Mouse (Mus musculus) layer of hippocampus, postnatal 14 days (tissue): ENCODE results near the gene Mrps18b. TPM values are rescaled to one million over a fixed set of nuclear protein-coding genes. Genes with fewer than 3 reads are reported as not detected.
"Not testable (repeated sequence)": the region's sequence is repeated elsewhere in the genome, so short reads cannot be mapped to it uniquely, and the experiment has no call there.

Experiments used
- DNase-seq, 2 experiments: peaks; one replicate each; pipeline ENCODE4 v3.0.0; 2021 to 2022; ENCODE audit warnings: low spot score in 2 of 2, mixed read lengths in 1 of 2
- long read RNA-seq, 2 experiments: library from polyadenylated mRNA; stranded (forward); transcript quantifications; one replicate each; pipeline ENCODE4 v2.0.0; 2021
- total RNA-seq, 2 experiments: library from RNA; stranded (reverse); gene quantifications; 2 replicates each; pipeline ENCODE4 v1.2.3; 2021

Mrps18b gene
- total RNA-seq, result 10 to 100 TPM; 41.2 to 42.7 TPM
- long read RNA-seq, experiment 1, transcript Mrps18b-201 (7 exons, 1,079 nt), result major isoform, 20 of 21 reads
- long read RNA-seq, experiment 1, partial matches to known transcripts, result 0 of 21 reads
- long read RNA-seq, experiment 1, other reads (novel, unspliced or antisense), result 0 of 21 reads
- long read RNA-seq, experiment 2, transcript Mrps18b-201 (7 exons, 1,079 nt), result major isoform, 39 of 46 reads
- long read RNA-seq, experiment 2, partial matches to known transcripts, result 0 of 46 reads
- long read RNA-seq, experiment 2, other reads (novel, unspliced or antisense), result 6 of 46 reads

DNA sequence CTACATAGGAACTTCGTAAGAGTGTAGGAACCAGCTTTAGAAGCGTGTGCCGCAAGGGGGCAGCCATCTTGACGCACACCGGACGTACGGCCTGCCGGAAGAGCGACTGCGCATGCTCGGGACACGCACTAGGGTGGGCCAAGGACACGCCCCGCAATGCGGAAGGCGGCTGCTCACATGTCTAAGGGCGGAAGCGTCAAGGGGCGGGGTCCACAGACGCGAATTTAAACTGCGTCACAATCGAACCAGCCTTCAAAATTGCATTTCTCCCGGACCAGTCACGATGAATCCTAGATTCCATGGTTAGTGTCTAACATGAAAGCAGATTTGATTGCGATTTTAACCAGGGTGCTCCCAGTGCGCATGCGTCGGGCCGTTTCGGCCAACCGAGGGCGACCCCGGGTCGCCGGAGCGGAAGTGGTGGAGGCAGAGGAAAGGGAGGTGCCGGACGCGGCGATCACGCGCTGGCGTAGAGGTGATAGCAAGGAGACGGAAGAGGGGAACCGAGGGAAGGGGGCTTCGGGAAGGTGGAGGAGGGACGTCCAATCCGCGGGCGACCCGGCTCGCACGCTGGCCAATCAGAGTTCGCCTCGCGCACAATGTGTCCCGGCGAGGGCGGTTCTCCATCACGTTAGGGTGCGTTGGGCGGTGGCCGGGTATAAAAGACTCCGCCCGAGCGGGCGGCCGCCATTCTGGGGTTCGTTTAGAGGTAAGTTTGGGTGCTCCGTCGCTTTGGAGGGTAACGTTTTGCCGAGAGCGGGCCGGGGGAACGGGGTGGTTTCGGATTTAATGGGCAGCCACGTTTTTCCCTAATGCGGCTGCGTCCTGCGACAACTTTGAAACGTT lies at the start of gene Mrps18b, which contains the start of gene Ppp1r10:
Mrps18b (minus strand) TSS at position 93 of the 846 bp plus-strand sequence.
Ppp1r10 (plus strand) TSS at position 138 of the 846 bp plus-strand sequence.
- DNase-seq, result peak; percentile 99 to 100

DNA sequence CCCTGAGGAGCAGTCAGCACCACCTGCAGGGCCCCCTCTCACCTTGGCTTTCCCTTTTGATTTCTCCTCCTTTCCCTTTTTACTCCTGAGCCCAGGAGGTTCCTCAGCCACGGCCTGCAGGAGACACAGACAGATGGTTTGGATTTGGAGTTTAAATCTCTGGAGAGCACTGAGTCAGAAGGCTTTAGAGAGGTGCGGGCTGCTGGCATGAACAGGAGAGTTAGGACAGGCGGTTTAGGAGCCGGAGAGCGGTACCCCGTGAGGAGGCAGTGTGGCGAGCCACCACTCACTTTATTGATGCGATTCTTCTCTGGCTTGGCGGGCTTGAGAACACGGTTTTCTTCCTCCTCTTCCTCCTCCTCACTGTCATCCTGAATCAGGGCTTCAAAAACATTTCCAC lies 47.1 kb upstream of the Mrps18b start:
- DNase-seq, result no peak

DNA sequence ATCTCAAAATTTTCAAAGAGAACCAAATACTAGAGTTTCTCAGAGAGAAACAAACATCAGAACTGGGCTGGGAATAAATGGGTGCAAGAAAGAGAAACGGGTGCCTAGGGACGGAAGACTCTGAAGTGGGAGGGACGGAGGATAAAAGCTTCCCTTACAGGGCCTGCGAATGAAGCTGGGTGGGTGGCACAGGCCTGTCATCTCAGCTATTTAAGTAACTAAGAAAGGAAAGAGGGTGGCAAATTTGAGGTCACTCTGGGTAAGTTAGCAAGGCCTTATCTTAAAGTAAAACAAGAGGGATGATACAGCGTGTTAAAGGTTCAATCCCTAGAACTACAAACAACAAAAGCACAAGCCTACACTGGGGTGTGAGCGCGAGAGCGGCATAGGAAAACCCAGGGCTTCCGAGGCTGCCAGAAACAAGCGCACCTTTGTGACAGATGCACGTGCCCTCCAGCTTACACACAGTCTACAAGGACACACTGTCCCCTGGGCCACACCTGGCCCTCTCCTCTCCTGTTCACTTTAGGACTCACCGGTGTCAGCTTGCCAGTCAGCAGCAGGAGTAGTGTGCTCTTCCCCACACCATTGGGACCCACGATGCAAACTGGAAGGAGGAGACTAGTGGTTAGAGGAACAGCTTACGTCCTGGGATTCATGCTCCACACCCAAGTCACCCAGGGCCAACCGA lies 42.5 kb upstream of the Mrps18b start:
- no peak for DNase-seq

DNA sequence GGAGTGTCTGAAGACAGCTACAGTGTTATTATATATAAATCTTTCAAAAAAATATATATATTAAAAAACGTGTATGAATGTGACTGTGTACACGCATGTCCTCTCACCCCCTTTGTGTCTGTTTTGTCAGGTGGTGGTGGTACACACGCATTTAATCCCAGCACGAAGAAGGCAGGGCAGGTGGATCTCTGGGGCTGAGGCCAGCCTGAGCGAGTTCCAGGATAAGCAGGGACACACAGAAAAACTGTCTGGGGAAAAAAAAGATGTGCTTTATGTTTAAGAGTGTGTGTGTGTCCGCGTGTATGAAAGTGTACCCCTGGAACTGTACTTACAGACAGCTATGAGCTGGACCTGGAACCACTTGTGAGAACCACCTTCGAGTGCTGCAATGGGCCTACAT lies 38.5 kb upstream of the Mrps18b start:
- no peak for DNase-seq

DNA sequence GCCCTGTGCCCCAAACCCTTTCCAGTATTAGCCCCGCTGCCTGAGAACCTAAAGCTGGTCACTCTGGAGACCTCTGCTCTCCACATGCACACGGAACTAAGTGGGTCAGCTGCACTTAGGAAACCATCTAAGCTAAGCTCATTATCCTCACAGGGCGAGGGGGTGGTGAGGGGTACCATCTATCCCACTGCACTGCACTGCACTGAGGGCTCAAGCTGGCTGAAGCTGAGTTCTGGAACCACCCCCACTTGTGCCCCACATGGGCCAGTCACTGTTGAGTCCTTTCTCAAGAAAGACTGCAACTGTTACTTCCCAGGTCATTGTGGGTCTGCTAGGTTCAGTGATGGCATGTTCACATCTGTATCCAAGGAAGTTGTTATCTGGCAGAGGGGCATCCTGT lies 36.4 kb upstream of the Mrps18b start:
- not testable (repeated sequence) for DNase-seq

DNA sequence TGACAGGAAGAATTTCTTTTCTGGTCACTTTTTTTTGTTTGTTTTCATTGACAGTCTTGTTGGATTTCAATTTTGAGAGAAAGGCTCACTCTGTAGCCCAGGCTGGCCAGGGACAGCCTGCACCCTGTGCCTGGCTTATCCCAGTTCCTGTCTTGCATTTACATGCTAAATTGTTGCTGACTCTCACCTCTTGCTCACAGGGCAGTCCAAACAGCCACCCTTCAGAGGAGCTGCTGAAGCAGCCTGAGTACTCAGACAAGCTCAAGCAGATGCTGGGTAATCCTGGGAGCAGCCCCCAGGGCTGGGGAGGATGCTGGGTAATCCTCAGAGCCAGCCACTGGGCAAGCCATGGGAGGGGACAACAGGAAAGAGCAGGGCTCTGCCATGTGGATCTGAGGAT lies 34.8 kb upstream of the Mrps18b start:
- DNase-seq, result not testable (repeated sequence)

DNA sequence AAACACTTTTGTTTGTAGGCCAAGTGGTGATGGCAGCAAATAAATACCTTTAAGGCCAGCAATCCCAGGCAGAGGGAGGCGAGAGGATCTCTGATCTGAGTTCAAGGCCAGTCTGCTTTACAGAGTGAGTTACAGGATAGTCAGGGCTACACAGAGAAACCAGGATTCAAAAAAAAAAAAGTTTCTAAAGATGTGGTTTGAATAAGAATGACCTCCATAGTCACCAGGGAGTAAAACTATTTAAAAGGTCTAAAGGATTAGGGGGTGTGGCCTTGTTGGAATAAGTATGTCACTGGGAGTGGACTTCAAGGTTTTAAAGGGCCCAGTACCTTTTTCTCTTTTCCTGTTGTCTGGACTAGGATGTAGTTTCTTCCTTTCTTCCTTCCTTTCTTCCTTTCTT lies 23.8 kb upstream of the Mrps18b start:
- DNase-seq, result no peak

DNA sequence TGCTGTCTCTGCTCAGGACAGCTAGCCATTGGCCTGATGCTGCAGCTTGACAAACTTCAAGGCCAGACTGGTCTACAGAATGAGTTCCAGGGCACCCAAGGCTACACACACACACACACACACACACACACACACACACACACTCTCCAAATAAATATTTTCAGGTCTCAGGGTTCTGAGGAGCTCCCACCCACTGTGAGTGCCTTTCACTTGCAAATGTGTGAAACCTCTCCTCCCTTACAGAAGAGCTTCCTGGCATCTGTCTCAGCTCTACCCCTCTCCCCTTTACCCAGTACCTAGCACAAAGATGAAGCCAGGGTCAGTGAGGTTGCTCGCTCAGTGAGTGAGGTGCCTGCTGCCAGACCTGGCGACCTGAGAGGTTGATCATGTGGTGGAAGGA lies 22.9 kb upstream of the Mrps18b start:
- no peak for DNase-seq

DNA sequence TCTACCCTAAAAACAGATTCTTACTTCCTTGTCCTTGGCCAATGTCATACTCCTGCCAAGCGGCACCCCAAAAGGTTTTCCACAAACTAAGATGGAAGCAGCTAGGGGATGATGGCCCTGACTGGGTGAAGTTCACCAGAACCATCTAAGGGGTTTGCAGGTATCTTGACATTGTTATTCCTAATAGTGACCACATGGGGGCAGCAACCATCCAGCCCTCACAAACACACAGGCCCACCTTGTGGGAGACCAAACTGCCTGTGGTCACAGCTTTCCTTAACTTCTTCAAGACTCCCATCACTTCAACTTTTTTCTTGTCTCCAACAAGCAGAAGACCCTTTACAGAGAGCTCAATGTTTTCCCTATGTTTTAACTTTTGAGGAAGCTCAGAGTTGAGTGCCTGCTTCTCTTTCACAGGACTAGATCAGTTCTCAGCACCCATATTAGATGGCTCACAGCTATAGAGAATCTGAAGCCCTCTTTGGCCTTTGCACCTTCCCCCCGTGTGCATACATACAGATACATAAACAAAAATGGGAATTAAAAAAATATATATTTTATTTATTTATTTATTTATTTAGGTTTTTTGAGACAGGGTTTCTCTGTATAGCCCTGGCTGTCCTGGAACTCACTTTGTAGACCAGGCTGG lies 21.6 kb upstream of the Mrps18b start:
- DNase-seq, result no peak

DNA sequence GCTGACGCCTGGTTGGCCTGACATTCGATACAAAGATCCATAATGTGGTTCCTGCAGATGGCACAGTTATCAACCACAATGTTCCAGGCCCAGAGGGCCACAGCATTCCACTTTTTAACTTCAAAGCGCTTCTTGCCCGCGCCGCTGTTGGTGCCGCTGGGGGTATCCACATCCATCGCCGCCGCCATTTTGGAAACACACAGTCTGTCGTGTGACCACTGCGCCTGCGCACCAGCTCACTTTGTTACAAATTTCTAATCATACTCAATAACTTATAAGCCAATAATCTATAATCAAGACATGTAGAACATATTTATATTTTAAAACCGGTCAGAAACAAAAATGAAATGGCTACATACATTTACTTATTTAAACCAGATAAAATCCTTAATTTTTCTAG lies 19.6 kb upstream of the Mrps18b start:
- DNase-seq, result not testable (repeated sequence)

DNA sequence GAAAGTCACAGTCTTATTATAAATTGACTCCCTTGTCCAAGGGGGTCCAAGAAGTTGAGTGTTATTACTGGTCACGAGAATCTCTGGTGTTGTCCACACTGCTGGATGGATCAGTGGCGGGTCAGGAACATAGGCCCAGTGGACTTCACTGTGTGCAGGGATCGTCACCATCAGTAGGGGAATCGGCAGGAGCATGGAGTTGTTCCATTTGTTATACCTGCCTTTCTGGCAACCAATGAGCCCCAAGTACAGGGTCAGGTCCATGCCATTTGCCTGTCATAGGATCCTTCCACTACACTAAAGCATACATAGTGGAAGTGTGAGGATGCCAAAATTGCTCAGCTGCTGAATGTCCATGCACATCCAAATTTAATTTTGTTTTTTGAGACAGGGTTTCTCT lies 16.4 kb upstream of the Mrps18b start:
- DNase-seq, result no peak

DNA sequence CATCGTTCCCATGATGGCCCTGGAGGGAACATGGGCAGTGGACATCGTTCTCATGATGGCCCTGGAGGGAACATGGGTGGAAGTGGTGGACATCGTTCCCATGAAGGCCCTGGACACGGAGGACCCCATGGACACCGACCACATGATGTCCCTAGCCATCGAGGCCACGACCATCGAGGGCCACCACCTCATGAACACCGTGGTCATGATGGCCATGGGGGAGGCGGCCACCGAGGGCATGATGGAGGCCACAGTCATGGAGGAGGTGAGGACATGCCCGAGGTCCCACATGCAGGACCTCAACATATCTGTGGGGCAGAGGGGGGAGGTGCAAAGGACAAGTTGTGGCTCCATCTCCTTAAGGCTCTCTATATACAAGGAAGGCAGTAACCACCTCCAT lies 14.4 kb upstream of the Mrps18b start:
- DNase-seq, result no peak

DNA sequence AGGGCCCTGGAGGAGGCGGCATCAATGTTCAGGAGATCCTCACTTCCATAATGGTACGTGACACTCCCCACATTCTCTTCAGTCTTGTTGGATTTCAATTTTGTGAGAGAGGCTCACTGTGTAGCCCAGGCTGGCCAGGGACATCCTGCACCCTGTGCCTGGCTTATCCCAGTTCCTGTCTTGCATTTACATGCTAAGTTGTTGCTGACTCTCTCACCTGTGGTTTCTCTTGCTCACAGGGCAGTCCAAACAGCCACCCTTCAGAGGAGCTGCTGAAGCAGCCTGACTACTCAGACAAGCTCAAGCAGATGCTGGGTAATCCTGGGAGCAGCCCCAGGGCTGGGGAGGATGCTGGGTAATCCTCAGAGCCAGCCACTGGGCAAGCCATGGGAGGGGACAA lies 13.3 kb upstream of the Mrps18b start:
- DNase-seq, result no peak

DNA sequence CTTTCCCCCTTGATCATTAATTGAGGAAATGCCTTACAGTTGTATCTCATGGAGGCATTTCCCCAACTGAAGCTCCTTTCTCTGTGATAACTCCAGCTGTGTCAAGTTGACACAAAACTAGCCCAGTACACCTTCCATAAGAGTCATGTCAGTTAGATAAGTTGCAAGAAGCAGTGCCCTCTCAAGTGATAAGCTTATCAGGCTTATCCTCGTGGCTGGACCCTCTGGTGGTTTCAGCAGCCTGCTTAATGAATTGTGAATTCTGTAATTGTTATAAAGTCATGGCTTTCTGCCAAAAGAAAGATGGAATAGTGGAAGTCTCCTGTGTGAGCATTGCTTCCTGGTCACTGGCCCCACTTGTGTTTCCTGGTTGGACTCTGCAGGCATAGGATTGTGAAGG lies 11.3 kb upstream of the Mrps18b start:
- no peak for DNase-seq

DNA sequence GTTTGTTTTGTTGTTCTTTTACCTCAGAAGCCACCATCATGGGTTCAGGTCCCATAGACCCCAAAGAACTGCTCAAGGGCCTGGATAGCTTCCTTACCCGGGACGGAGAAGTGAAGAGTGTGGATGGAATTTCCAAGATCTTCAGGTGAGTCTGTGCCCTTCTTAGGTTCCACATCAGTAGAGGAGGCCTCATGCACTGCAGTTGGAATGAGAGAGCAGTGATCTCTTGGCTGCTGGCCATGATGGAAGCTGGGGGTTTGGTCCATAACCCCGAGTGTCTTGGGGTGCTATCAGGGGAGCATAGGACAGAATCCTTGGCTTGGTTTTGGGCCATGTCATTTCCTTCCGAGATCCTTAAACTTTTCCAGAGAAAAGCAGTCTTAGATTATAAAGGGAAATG lies 7.1 kb upstream of the Mrps18b start:
- DNase-seq, result no peak

DNA sequence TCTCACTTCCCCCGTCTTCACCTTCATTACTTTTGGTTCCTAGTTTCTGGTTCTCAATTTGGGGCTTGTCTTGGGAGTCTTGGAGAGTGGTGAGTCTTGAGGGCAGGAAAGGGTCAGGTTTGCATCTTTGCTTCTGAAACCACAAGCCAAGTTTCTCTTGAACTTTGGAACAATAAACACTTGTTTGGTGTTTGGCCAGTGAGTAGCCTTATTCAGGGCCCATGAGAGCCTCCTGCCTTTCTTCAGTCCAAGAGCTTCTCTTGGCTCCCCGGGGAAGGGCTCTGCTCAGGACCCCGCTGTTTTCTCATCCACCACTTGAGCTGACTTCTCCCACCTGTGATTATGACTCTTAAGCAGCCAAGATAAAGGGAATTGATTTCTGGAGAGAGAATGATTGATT lies 6.4 kb upstream of the Mrps18b start:
- DNase-seq, result no peak

DNA sequence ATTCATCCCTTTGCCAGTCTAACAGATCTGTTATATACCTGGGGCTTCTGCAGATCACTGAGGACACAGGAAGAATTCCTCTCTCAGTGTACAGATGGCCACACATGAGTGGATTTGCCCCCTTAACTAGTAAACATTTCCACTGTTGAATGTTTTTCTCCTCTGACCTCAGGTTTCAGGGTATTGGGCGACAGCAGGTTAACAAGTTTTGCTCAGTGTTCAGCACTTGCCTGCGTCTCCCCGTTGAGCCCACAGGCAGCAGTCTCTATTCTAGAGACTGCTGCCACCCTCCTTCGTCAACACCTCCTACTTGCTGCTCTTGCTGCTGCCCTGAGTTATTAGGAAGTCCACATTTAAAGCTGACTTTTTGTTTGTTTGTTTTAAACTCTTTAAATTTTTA lies 5.5 kb upstream of the Mrps18b start:
- DNase-seq, result no peak

DNA sequence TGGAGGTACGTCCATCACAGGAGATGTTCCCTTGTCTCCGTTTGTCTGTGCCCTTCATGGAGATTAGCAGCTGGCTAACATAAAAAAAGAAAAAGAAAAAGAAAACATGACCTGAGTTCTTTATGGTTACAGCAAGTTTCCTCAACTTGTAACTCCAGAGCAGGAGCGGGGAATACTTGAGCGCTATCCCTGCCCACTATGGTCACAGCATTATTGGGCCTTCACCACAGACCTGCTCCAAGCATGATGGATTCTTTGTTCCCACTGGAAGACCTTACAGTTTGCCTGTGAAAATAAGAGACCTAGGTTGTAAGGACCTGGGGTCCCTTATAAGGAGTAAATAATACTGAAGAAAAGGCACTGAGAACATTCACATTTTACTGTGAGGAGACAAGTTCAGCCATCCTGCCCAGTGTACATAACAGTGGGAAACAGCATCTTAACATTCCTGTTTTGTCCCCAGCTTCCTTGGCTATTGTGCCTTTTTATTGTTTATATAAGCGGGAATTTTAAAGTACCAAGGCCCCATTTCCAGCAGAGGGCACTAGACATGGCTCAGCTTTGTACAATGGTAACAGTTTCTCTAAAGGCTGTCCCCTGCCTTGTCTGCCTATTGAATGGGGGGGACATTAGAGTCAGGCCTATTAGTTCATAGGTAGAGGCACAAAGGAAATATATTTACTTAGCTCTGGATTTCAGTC lies 4.8 kb upstream of the Mrps18b start:
- DNase-seq, result peak; percentile 41 to 62

DNA sequence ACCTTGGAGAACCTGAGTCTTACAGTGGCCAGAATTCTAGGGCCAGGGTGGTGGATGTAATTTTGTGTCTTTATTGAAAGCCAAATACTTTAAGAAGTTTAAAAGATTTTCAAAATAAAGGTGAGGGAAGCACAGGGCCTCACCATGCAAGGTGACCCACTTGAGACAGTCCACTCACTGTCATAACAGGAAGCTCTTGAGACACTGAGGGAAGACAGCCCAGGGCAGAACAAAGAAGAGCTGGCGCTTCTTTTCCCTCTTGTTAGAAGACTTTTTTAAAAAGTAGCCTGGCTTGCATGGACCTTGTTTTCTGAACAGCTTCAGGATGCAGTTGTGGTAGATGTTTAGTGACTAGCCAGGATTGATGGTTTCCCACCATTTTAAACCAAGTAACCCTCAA lies 4.2 kb upstream of the Mrps18b start:
- no peak for DNase-seq

DNA sequence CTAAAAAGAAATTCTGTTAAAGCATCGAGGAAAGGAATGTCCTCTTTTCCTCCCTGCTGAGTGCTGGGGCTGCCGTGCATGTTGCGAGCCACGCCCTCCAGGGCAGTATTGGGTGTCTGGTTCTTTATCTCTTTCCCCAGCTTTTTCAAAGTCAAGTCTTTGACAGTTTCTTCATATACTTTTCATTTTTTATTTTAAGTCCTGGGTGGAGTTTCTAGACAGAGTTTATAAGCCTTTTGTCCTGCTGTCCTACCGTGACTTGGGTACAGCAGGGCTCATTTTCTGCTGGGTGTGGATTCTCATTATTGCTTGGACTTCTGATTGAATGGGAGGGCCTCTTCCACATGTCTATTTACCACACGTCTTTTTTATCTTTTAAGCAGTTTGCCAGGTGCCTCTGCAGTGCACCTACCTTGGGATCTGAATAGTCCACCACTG lies 3.7 kb upstream of the Mrps18b start:
- no peak for DNase-seq
